Mouse (Mus musculus): ENCODE measurements around the gene Tub. TPM values are rescaled to one million over a fixed set of nuclear protein-coding genes. Genes with fewer than 3 reads are reported as not detected.

Gene Tub
- total RNA-seq, 1 experiment from 2014 or later, result 30.1 TPM

DNA sequence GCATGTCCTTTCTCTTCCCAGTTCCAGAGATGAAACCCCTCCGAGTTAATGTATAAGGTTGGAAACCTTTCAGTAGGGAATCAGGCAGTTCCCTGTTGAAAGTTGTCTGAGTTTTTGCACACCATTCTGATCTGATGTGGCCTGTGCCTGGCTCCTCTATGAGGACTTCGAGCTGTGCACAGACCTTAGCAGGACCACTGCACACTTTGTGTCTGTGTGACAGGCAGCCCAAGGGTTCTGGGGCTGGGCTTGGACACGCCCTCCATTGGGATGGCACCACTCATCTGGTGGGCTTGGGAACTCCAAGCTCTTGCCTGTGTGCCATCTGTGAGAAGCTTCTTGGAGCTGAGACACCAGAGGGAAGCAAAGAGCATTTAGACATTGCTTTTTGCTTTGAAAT, 81.2 kb downstream of the Tub start:
- DNase-seq, result no peak

DNA sequence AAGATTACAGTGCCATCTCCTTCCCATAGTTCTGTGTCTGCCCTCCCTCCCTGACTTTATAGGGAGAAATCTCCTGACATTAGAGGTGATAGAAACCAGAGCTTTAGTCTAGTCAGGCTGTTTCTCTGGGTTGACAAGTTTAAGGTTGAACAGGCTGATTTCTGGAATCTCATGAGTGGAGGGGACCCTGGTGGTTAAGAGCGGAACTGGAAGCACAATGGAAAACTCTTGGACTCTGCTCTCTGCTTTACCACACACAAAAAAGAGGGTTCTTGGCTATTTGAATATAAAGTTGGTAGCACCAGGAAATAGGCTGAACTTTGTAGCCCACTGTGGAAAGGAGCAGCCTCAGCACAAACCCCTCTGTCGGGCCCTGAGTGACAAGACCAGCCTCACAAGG, 81.9 kb downstream of the Tub start:
- no peak for DNase-seq

DNA sequence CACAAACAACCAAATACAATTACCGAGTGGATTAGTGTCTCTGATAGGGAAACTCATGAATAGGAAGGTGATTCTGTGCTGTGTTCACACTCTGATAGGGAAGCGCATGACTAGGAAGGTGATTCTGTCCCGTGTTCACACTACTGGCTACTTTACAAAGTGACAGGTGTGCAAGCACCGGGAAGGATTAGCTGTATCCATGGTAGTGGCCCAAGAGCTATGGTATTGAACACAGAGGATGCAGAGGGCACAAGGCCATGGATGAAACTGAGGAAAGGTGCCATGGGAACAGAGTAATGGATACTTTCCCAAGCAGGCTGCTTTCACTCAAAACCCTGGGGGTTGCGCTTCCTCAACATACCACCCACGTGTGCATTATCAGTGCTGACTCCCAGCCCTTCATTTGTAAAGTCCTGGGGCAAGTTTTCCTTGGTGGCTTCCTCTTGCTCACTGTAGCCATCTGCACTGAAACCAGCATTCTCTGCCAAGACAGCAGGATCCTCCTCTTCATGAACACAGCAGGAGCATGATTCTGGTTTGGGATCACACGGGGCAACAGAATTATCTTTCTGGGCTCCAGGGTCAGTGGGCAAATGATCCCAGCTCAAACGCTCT, 88.1 kb downstream of the Tub start:
- DNase-seq, result no peak

DNA sequence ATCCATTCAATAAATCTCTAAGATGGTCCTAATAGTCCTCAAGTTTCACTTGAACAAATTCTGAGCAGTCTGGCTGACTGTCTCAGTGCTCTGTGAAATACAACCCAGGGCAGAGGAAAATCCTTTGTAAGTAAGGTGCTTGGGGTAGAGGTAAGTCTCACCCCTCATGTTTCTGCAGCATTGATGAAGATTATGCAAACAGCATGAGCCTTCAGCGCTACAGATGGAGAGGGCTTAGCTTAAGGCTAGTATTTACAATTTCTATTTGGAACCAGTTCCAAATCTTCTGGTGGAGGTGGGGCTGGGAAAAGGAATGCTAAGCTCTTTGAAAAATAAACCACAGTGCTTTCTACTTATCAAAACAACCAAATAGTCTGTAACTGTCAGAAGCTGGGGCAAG, 88.8 kb downstream of the Tub start:
- no peak for DNase-seq

DNA sequence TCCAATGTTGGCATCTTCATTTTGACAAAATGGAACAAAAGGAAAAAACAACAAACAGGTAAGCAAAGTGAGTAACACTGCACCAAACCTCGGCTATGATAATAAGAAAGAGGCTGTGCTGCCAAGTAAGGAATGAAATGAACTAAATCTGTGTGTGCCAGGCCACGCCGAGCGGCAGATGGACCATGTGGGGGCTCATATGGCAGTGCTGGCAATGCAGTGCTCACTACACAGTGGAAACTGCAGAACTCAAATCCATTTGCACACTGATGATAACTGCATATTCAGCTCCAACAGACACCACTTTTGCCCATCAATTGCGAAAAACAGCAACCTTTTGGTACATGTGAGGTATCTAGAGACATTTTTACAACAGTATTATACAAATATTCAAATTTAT, 89.3 kb downstream of the Tub start:
- DNase-seq, result no peak

DNA sequence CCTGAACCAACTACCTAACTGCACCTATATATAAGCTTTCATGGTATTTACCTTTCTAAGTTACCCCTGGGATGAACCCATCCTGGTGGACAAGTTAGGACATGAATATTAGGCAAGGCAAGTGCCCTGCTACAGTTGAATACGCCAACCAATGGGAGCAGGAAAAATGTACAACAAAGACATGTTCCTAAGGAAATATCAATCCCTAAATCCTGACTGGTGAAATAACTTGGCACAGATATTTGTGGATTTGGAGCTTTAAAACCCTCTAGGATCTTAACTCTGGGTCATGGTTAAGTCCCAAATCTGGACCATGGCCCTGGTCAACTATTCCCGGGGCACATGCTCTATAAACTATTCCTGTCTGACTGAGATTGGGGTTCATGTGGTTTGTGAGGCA, 95.7 kb downstream of the Tub start:
- DNase-seq, result no peak

DNA sequence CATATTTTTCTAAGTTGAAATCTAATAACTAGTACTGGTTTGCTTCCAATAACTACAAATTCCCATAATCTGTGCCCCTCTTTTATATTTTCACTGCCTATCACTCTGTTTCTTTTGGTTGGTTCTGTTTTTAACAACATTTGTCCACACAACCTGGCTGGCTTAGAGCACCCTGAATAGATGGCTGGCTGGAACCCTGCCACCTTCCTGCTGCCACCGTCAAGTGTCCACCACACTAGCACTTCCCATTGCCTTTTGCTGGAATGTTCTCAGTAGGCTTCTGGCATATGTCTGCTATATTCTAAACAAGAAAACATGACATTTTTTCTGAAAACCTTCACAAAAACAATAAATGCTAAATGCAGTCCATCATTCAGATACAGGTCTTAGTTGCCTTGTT, 100.7 kb downstream of the Tub start:
- DNase-seq, result no peak

DNA sequence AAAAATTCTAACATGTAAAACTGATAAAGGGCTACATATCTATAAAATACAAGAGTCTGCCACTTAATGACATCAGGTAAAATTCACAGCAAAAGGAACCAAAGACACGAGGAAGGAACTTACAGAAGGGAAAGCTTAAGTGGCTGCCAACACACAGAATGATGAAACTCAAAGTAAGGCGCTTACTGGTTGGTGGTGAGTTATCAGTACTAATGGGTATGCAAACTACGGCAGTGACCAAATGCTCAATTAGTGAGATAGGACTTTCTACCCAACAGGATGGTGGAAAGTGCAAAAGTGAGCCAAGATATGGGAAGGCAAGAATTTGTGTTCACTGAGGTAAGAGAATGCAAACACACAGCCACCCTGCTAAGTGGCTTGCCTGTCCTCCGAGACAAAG, 109.4 kb downstream of the Tub start:
- no peak for DNase-seq

DNA sequence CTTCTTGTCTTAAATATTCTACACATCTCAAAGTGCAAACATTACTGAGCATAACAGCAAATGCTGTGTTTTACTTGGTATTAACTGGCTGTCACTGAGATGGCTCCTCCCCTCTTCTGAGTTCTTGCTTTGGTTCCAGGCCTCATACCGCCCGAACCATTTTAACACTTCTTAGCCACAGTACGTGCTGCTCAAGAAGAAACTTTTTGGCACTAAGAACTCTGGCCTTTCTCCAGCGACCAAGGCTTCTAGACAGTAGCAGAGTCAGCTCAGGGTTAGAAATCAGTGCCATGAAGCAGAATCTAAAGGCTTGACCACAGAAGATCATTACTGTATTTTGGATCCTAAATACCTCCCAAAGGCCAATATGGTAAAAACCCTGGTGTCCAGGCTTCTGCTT, 119.5 kb downstream of the Tub start:
- no peak for DNase-seq

DNA sequence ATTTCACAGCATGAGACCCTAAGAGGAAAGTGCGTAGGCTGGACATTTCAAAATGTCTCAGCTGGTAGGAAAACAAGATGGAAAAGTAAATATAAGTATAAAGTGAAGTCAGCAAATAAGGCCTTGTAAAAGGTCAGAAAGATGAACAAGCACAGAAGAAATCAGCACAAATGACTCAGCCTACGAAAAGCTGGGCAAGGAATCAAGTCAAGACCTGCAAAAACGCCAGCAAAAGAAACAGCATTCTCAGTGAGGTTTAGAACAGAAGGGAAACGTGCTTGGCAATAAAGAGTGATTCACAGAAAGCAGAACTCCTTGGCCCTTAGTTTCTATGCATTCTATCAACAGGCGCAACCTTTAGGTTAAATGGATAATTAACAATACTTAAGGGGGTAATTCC, 122.2 kb downstream of the Tub start:
- no peak for DNase-seq

DNA sequence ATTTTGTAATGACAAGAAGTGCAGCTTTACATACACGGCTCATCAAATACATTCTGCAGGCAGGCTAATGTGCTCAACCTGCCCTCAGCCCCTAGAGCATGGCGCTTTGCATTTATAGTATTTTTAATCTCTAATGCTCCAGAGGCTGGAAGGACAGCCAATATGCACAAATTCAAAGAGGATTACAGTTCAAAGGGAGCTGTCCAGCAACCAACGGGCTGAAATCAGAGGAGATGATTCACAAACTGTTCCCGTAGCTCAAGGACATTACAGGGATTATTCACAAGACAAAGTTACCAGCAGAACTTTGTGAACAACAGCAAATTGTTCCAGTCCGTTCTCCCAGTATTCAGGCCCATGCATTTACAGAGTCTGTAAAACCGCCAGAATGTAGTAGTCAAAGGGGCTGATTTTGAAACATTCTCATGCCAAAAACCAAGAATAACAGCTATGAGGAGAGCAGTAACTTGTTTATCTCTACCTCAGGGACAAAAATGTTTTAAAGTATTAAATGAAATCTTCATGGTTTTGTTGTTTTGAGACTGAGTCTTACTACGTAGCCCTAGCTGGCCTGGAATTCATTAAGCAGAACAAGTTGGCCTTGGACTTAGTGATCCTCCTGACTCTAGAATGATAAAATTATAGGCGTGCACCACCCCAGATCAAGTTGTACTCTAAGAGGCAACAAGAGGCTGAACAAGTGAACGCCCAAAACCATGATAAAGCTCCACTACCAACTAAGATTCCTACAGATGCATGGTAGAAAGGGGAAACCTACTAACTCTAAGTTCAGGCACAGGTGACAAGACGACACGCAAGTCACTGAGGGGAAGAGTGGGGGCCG, 132.4 kb downstream of the Tub start:
- peak; percentile 77 for DNase-seq

DNA sequence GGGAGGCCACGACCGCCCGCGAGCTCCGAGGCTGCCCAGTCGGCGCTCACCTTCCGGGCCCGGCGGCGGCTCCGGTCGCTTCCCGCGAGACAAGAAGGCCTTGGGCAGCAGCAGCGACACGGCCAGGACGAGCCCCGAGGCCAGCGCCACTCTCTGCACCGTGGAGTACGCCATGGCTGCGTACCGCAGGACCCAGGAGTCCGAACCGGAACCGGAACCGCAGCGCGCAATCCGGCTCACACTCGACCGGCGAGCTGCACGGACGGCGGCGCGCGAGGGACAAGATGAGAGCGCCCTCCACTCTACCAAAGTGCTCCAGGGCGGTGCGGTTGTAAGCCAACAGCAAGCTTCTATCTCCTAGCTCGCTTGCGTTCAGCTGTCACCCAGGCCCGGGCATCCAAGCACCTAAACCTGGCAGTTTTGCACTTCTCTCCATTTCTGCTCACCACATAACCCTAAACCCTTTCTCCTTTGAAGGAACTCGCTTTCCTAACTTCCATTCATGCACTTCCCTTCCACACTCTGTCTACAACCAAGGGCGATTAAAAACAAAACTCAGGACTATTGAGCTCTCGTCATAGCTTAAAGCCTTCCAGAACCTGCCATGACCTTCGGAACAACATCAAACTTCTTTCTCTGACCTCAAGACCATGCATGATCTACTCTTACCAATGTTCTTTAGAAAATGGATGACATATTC, 133.1 kb downstream of the Tub start, which contains the start of gene Ric3:
Gene Ric3, minus strand, starts transcription at position 219 of the 700 bp plus-strand sequence.
- peak; percentile 86 for DNase-seq

DNA sequence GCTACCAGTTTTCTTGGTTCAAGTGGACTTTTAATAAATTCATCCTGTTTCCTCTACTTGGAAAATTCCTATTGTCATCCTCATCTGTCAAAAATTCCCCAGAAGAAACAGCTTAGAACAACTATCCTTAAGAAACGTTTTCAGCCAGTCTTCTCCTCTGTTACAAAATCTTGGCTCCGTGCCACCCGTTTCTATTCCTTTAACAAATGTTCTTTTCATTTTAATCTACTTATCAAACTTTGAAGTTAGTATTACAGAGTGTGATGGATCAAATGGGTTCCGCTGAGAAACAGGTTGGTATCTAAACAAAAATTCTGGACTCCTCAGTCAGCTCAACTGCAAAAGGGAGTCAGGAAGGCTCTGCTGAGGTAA, 133.7 kb downstream of the Tub start:
- DNase-seq, result no peak

Other genes with a start within 250 kb of the Tub start
- not detected in 2 replicates for gene Olfr512, start 237.0 kb upstream of the Tub start, total RNA-seq (2021)
- gene Olfr513, start 199.4 kb upstream of the Tub start, total RNA-seq (2021), result not detected in 2 replicates
- gene Olfr514, start 124.3 kb upstream of the Tub start, total RNA-seq (2021), result not detected in 2 replicates
- gene Olfr516, start 99.8 kb upstream of the Tub start, total RNA-seq (2021), result not detected in 2 replicates
- gene Olfr517, start 78.0 kb upstream of the Tub start, total RNA-seq (2021), result not detected in 2 replicates
- gene Olfr518, start 65.3 kb upstream of the Tub start, total RNA-seq (2021), result not detected in 2 replicates
- not detected in 2 replicates for gene Olfr519, start 55.9 kb upstream of the Tub start, total RNA-seq (2021)
- gene Nlrp10, start 20.2 kb upstream of the Tub start, total RNA-seq (2021), result 0.27 and 0.29 TPM in 2 replicates
- gene Eif3f, start 15.9 kb upstream of the Tub start, total RNA-seq (2021), result 143 and 156 TPM in 2 replicates
- 31.9 and 37.8 TPM in 2 replicates for gene Ric3, start 133.0 kb downstream of the Tub start, total RNA-seq (2021)
- gene Lmo1, start 224.9 kb downstream of the Tub start, total RNA-seq (2021), result 4.6 and 6.0 TPM in 2 replicates

All from adrenal gland, postnatal 25 days (tissue).